Mouse (Mus musculus): ENCODE results near the gene Col4a3bp. TPM values are rescaled to one million over a fixed set of nuclear protein-coding genes. Genes with fewer than 3 reads are reported as not detected.

Col4a3bp gene
- polyA plus RNA-seq, 1 experiment from 2014 or later = 6.8 TPM

- Histone ChIP-seq H3K4me1 (replicated peaks; ENCODE audit: control insufficient read depth, insufficient read depth, low read length) (no peaks in the 10 kb centered on the region), H3K4me2 (replicated peaks; ENCODE audit: low read depth) (no peak overlapping the region), H3K27me3 (replicated peaks; ENCODE audit: control insufficient read depth, insufficient read depth, low read length) (no peaks in the 10 kb centered on the region), H3K36me3 (ENCODE audit: control insufficient read depth, insufficient read depth) (peaks cover 4% of the 10 kb centered on the region; the same call in 1 of the 2 replicates), H3K9ac (ENCODE audit: low read depth, low read length) (no peak overlapping the region), H3K27ac (ENCODE audit: low read depth, low read length) (no peak overlapping the region), H3K9me3 (ENCODE audit: control insufficient read depth) (no peaks in the 10 kb centered on the region), H3K4me3 (ENCODE audit: low read depth, low read length) (no peak overlapping the region)
- no peak for TF ChIP-seq CTCF (IDR thresholded peaks at IDR 0.05; ENCODE audit: low read depth)
- ATAC-seq = no peak
- 88% methylated on average over 4 of the region's 4 CpGs for WGBS
These were observed 51.7 kb downstream of the Col4a3bp start for GRCm38 (mm10) chr13:96594070-96594469.

GRCm38 (mm10) chr13:96599182-96599581, 56.8 kb downstream of the Col4a3bp start:
- Histone ChIP-seq H3K4me1 (replicated peaks; ENCODE audit: control insufficient read depth, insufficient read depth, low read length) (no peaks in the 10 kb centered on the region), H3K27ac (ENCODE audit: low read depth, low read length) (no peak overlapping the region), H3K4me3 (ENCODE audit: low read depth, low read length) (no peak overlapping the region), H3K27me3 (replicated peaks; ENCODE audit: control insufficient read depth, insufficient read depth, low read length) (no peaks in the 10 kb centered on the region), H3K9me3 (ENCODE audit: control insufficient read depth) (no peaks in the 10 kb centered on the region), H3K9ac (ENCODE audit: low read depth, low read length) (no peak overlapping the region), H3K36me3 (ENCODE audit: control insufficient read depth, insufficient read depth) (peaks cover 18% of the 10 kb centered on the region), H3K4me2 (replicated peaks; ENCODE audit: low read depth) (no peak overlapping the region)
- WGBS = 90% methylated on average over 9 of the region's 9 CpGs
- TF ChIP-seq CTCF (IDR thresholded peaks at IDR 0.05; ENCODE audit: low read depth) = no peak
- no peak for ATAC-seq

- no peak overlapping the region for H3K4me3 ChIP-seq (ENCODE audit: low read depth, low read length)
- no peak overlapping the region for H3K4me2 ChIP-seq (replicated peaks; ENCODE audit: low read depth)
- no peaks in the 10 kb centered on the region for H3K27me3 ChIP-seq (replicated peaks; ENCODE audit: control insufficient read depth, insufficient read depth, low read length)
- peaks cover 36% of the 10 kb centered on the region for H3K36me3 ChIP-seq (ENCODE audit: control insufficient read depth, insufficient read depth)
- no peak overlapping the region for H3K9ac ChIP-seq (ENCODE audit: low read depth, low read length)
- WGBS = 76% methylated on average over 2 of the region's 2 CpGs
- no peak for ATAC-seq
- TF ChIP-seq CTCF (IDR thresholded peaks at IDR 0.05; ENCODE audit: low read depth) = no peak
- no peaks in the 10 kb centered on the region for H3K9me3 ChIP-seq (ENCODE audit: control insufficient read depth)
- H3K27ac ChIP-seq (ENCODE audit: low read depth, low read length) = no peak overlapping the region
- no peaks in the 10 kb centered on the region for H3K4me1 ChIP-seq (replicated peaks; ENCODE audit: control insufficient read depth, insufficient read depth, low read length)
These were observed 61.8 kb downstream of the Col4a3bp start for GRCm38 (mm10) chr13:96604242-96604641.

GRCm38 (mm10) chr13:96614615-96615014, 72.2 kb downstream of the Col4a3bp start:
- ATAC-seq = no peak
- peaks cover 28% of the 10 kb centered on the region for H3K36me3 ChIP-seq (ENCODE audit: control insufficient read depth, insufficient read depth)
- WGBS = 86% methylated on average over 3 of the region's 3 CpGs

GRCm38 (mm10) chr13:96620891-96621290, 78.5 kb downstream of the Col4a3bp start:
- no peaks in the 10 kb centered on the region for H3K27me3 ChIP-seq (replicated peaks; ENCODE audit: control insufficient read depth, insufficient read depth, low read length)
- ATAC-seq = no peak
- 4% methylated on average over 1 of the region's 1 CpGs for WGBS
- H3K9ac ChIP-seq (ENCODE audit: low read depth, low read length) = no peak overlapping the region
- H3K4me3 ChIP-seq (ENCODE audit: low read depth, low read length) = no peak overlapping the region
- no peaks in the 10 kb centered on the region for H3K9me3 ChIP-seq (ENCODE audit: control insufficient read depth)
- no peaks in the 10 kb centered on the region for H3K4me1 ChIP-seq (replicated peaks; ENCODE audit: control insufficient read depth, insufficient read depth, low read length)
- H3K27ac ChIP-seq (ENCODE audit: low read depth, low read length) = no peak overlapping the region
- peaks cover 11% of the 10 kb centered on the region; the same call in 1 of the 2 replicates for H3K36me3 ChIP-seq (ENCODE audit: control insufficient read depth, insufficient read depth)
- TF ChIP-seq CTCF (IDR thresholded peaks at IDR 0.05; ENCODE audit: low read depth) = no peak
- H3K4me2 ChIP-seq (replicated peaks; ENCODE audit: low read depth) = no peak overlapping the region

More at GRCm38 (mm10) chr13:96614615-96615014, 72.2 kb downstream of the Col4a3bp start:
- no peaks in the 10 kb centered on the region for H3K9me3 ChIP-seq (ENCODE audit: control insufficient read depth)
- no peaks in the 10 kb centered on the region for H3K4me1 ChIP-seq (replicated peaks; ENCODE audit: control insufficient read depth, insufficient read depth, low read length)
- no peak overlapping the region for H3K9ac ChIP-seq (ENCODE audit: low read depth, low read length)
- no peak overlapping the region for H3K4me3 ChIP-seq (ENCODE audit: low read depth, low read length)
- no peaks in the 10 kb centered on the region for H3K27me3 ChIP-seq (replicated peaks; ENCODE audit: control insufficient read depth, insufficient read depth, low read length)
- H3K4me2 ChIP-seq (replicated peaks; ENCODE audit: low read depth) = no peak overlapping the region
- no peak for TF ChIP-seq CTCF (IDR thresholded peaks at IDR 0.05; ENCODE audit: low read depth)
- H3K27ac ChIP-seq (ENCODE audit: low read depth, low read length) = no peak overlapping the region

- H3K27ac ChIP-seq (ENCODE audit: low read depth, low read length) = no peak overlapping the region
- H3K9ac ChIP-seq (ENCODE audit: low read depth, low read length) = no peak overlapping the region
- H3K4me1 ChIP-seq (replicated peaks; ENCODE audit: control insufficient read depth, insufficient read depth, low read length) = no peaks in the 10 kb centered on the region
- no peaks in the 10 kb centered on the region for H3K9me3 ChIP-seq (ENCODE audit: control insufficient read depth)
- no peak for ATAC-seq
- no peaks in the 10 kb centered on the region for H3K27me3 ChIP-seq (replicated peaks; ENCODE audit: control insufficient read depth, insufficient read depth, low read length)
- TF ChIP-seq CTCF (IDR thresholded peaks at IDR 0.05; ENCODE audit: low read depth) = no peak
- no peak overlapping the region for H3K4me3 ChIP-seq (ENCODE audit: low read depth, low read length)
- whole genome bisulfite sequencing = 96% methylated on average over 4 of the region's 4 CpGs
- peaks cover 55% of the 10 kb centered on the region for H3K36me3 ChIP-seq (ENCODE audit: control insufficient read depth, insufficient read depth)
- H3K4me2 ChIP-seq (replicated peaks; ENCODE audit: low read depth) = no peak overlapping the region
These were observed 88.0 kb downstream of the Col4a3bp start for GRCm38 (mm10) chr13:96630396-96630795.

- Histone ChIP-seq H3K36me3 (ENCODE audit: control insufficient read depth, insufficient read depth) (peaks cover 21% of the 10 kb centered on the region; the same call in 1 of the 2 replicates), H3K27ac (ENCODE audit: low read depth, low read length) (no peak overlapping the region), H3K4me2 (replicated peaks; ENCODE audit: low read depth) (no peak overlapping the region), H3K9me3 (ENCODE audit: control insufficient read depth) (no peaks in the 10 kb centered on the region), H3K4me1 (replicated peaks; ENCODE audit: control insufficient read depth, insufficient read depth, low read length) (no peaks in the 10 kb centered on the region), H3K27me3 (replicated peaks; ENCODE audit: control insufficient read depth, insufficient read depth, low read length) (no peaks in the 10 kb centered on the region), H3K4me3 (ENCODE audit: low read depth, low read length) (no peak overlapping the region), H3K9ac (ENCODE audit: low read depth, low read length) (no peak overlapping the region)
- no peak for ATAC-seq
- no peak for TF ChIP-seq CTCF (IDR thresholded peaks at IDR 0.05; ENCODE audit: low read depth)
- WGBS = 66% methylated on average over 2 of the region's 2 CpGs
These were observed 101.8 kb downstream of the Col4a3bp start for GRCm38 (mm10) chr13:96644168-96644567.
